Comparison of ENCODE assay signal across 12 mouse cellular contexts in the genomic region with DNA sequence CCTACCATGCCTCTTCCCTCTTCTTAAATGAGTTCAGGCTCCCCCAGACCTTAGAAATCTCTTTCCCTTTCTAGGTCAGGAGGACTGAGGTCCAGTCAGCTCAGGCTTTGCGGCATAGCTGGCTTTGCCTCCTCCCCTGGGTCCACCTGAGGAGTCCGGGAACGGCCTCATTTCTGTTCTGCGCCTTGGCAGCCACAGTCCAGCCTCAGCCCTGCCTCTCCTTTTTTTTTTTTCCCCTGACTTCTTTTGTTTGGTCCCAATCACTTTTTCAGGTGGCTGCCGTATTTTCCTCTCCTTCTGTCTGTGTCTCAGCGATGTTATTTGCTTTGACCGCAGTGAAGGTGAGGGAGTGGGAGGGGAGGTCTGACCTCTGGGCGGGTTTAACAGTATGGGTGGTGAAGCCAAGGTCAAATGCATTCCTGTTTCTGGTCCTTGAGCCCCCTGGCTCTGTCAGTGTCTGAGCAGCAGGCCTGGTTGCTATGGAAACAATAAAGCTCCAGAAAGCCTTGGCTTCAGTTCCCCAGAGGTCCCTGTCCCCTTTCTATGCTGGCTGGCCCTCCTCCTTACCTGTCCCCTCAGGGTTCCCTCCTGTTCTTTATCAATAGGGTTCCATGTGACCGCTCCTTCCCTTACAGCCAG. TPM values are rescaled to one million over a fixed set of nuclear protein-coding genes. Genes with fewer than 3 reads are reported as not detected.
DNase-seq lines count a peak whose midpoint lies in the region; ATAC-seq and TF ChIP-seq lines count a peak whose summit lies in the region.
"Had no signal": no experiment of that assay in that cellular context is flagged by ENCODE, and none has a peak within 500 bp of the region (broad histone marks: within the 10 kb centered on the region; RNA-seq: fewer than 3 reads in every experiment).

No protein-coding gene starts in this region.

- H3K4me3 ChIP-seq in left cerebral cortex, adult 2 months: no peak overlapping the region
- no peak overlapping the region for H3K4me3 ChIP-seq in embryonic facial prominence, embryonic 14.5 days (ENCODE audit: low read depth, low read length)
- H3K4me3 ChIP-seq in hindbrain, embryonic 14.5 days (replicated peaks; ENCODE audit: low read length): no peak overlapping the region
- H3K4me3 ChIP-seq in neural tube, embryonic 15.5 days (replicated peaks): no peak overlapping the region
- H3K4me3 ChIP-seq: heart, embryonic 15.5 days; kidney, embryonic 15.5 days had no signal

- H3K9me3 ChIP-seq in embryonic facial prominence, embryonic 14.5 days (ENCODE audit: control insufficient read depth, low read length): no peaks in the 10 kb centered on the region
- H3K9me3 ChIP-seq in hindbrain, embryonic 14.5 days (ENCODE audit: control insufficient read depth, low read length): no peaks in the 10 kb centered on the region
- H3K9me3 ChIP-seq in neural tube, embryonic 15.5 days (replicated peaks): no peaks in the 10 kb centered on the region
- H3K9me3 ChIP-seq: G1E; heart, embryonic 15.5 days; kidney, embryonic 15.5 days had no signal

- ATAC-seq in embryonic facial prominence, embryonic 14.5 days (ENCODE audit: low read depth): no peak
- ATAC-seq in hindbrain, embryonic 14.5 days (ENCODE audit: low FRiP score): no peak
- no peak; the same call in 1 of the 2 replicates for ATAC-seq in neural tube, embryonic 15.5 days (ENCODE audit: low FRiP score)

- peak overlapping the region; percentile 83 for H3K27ac ChIP-seq in left cerebral cortex, adult 2 months
- H3K27ac ChIP-seq in embryonic facial prominence, embryonic 14.5 days (replicated peaks; ENCODE audit: low read depth, low read length): no peak overlapping the region
- H3K27ac ChIP-seq in hindbrain, embryonic 14.5 days: peak overlapping the region; percentile 73
- peak overlapping the region; percentile 77 for H3K27ac ChIP-seq in neural tube, embryonic 15.5 days (replicated peaks)
- H3K27ac ChIP-seq: heart, embryonic 15.5 days had no signal

- no peak for TF ChIP-seq CTCF in left cerebral cortex, adult 2 months (IDR thresholded peaks at IDR 0.05)

- no peak overlapping the region for H3K9ac ChIP-seq in embryonic facial prominence, embryonic 14.5 days (ENCODE audit: low read depth, low read length)
- peak overlapping the region; percentile 10; the same call in 1 of the 2 replicates for H3K9ac ChIP-seq in hindbrain, embryonic 14.5 days
- H3K9ac ChIP-seq in neural tube, embryonic 15.5 days (replicated peaks): no peak overlapping the region
- H3K9ac ChIP-seq: heart, embryonic 15.5 days; kidney, embryonic 15.5 days; lung, embryonic 14.5 days had no signal

- H3K27me3 ChIP-seq in embryonic facial prominence, embryonic 14.5 days (replicated peaks; ENCODE audit: control insufficient read depth, insufficient read depth, low read length): no peaks in the 10 kb centered on the region
- H3K27me3 ChIP-seq in hindbrain, embryonic 14.5 days (ENCODE audit: control insufficient read depth, insufficient read depth, low read length): no peaks in the 10 kb centered on the region
- H3K27me3 ChIP-seq in neural tube, embryonic 15.5 days (replicated peaks): no peaks in the 10 kb centered on the region

- H3K4me1 ChIP-seq in embryonic facial prominence, embryonic 14.5 days (ENCODE audit: control insufficient read depth, insufficient read depth, low read length): 0 out of 2 replicates have a peak, but pooled peaks cover 3% of the 10 kb centered on the region
- peaks cover 52% of the 10 kb centered on the region for H3K4me1 ChIP-seq in hindbrain, embryonic 14.5 days (replicated peaks; ENCODE audit: control insufficient read depth, insufficient read depth, low read length)
- peaks cover 53% of the 10 kb centered on the region for H3K4me1 ChIP-seq in neural tube, embryonic 15.5 days

- no peak overlapping the region for H3K4me2 ChIP-seq in embryonic facial prominence, embryonic 14.5 days (ENCODE audit: low read depth, low read length)
- no peak overlapping the region for H3K4me2 ChIP-seq in hindbrain, embryonic 14.5 days (replicated peaks)
- no peak overlapping the region for H3K4me2 ChIP-seq in neural tube, embryonic 15.5 days
- H3K4me2 ChIP-seq: heart, embryonic 15.5 days had no signal

- no peak for DNase-seq in left cerebral cortex, adult 2 months (ENCODE audit: extremely low spot score in 1 of 2, low spot score in 2 of 2)
- no peak for DNase-seq in left cerebral cortex, adult 9 months (ENCODE audit: low spot score in 2 of 2)
- DNase-seq in embryonic facial prominence, embryonic 14.5 days (ENCODE audit: low spot score): peak; percentile 11
- DNase-seq in hindbrain, embryonic 14.5 days (ENCODE audit: low spot score): no peak
- no peak for DNase-seq in right cerebral cortex, postnatal 25 days
- DNase-seq in adipocyte (ENCODE audit: low spot score): no peak
- no peak for DNase-seq in left cerebral cortex, postnatal 10 days (ENCODE audit: extremely low spot score in 1 of 2, low spot score in 2 of 2)

- H3K36me3 ChIP-seq in embryonic facial prominence, embryonic 14.5 days (ENCODE audit: control insufficient read depth, insufficient read depth, low read length): no peaks in the 10 kb centered on the region
- H3K36me3 ChIP-seq in hindbrain, embryonic 14.5 days (replicated peaks; ENCODE audit: control insufficient read depth, insufficient read depth): peaks cover 19% of the 10 kb centered on the region
- H3K36me3 ChIP-seq in neural tube, embryonic 15.5 days: peaks cover 16% of the 10 kb centered on the region
- H3K36me3 ChIP-seq: G1E; heart, embryonic 15.5 days; kidney, embryonic 15.5 days had no signal

- intact Hi-C loops in left cerebral cortex, adult 2 months (cut with DNase I): loop anchor here (1.0 kb wide), 1 partner anchor 34 kb away; a partner anchor contains a TSS
- intact Hi-C loops in left cerebral cortex, postnatal 10 days (cut with DNase I): loop anchor here (5.0 kb wide), 1 partner anchor 35 kb away; a partner anchor contains a TSS

- 62% methylated on average over 9 of the region's 9 CpGs for WGBS in embryonic facial prominence, embryonic 14.5 days
- WGBS in hindbrain, embryonic 14.5 days: 27% methylated on average over 9 of the region's 9 CpGs
- 34% methylated on average over 9 of the region's 9 CpGs for WGBS in neural tube, embryonic 15.5 days

RNA-seq across cellular contexts. Expression of a gene that starts 34.3 kb away (rescaled TPM):
- total RNA-seq in left cerebral cortex, adult 2 months (2021): 100 to 1,000 TPM; 618 to 620 TPM
- 2.3 and 3.4 TPM in 2 replicates for polyA plus RNA-seq in embryonic facial prominence, embryonic 14.5 days (2014; fragmentation: Nextera tagmentation; extraction: Ambion mirVana)
- polyA plus RNA-seq in hindbrain, embryonic 14.5 days (2014; fragmentation: Nextera tagmentation; extraction: Ambion mirVana): 60.6 and 66.4 TPM in 2 replicates
- polyA plus RNA-seq in neural tube, embryonic 15.5 days (2015; fragmentation: Nextera tagmentation; extraction: Ambion mirVana): 31.3 and 45.7 TPM in 2 replicates
- total RNA-seq in left cerebral cortex, postnatal 10 days (2021): 100 to 1,000 TPM; 809 to 835 TPM

RNA-seq across cellular contexts. Expression of a gene that starts 53.7 kb away (rescaled TPM):
- total RNA-seq in left cerebral cortex, adult 2 months (2021): 10 to 100 TPM; 61.1 to 72.2 TPM
- polyA plus RNA-seq in embryonic facial prominence, embryonic 14.5 days (2014; fragmentation: Nextera tagmentation; extraction: Ambion mirVana): 36.2 and 48.2 TPM in 2 replicates
- polyA plus RNA-seq in hindbrain, embryonic 14.5 days (2014; fragmentation: Nextera tagmentation; extraction: Ambion mirVana): 89.2 and 111 TPM in 2 replicates
- 197 and 217 TPM in 2 replicates for polyA plus RNA-seq in neural tube, embryonic 15.5 days (2015; fragmentation: Nextera tagmentation; extraction: Ambion mirVana)
- 100 to 1,000 TPM; 179 to 190 TPM for total RNA-seq in left cerebral cortex, postnatal 10 days (2021)
